Mouse (Mus musculus) liver, adult 2 months (tissue): ENCODE data around the gene Robo1.

Source experiments
- CTCF ChIP-seq: fragments of 200-500 bp; IDR thresholded peaks from 2 replicates; pipeline ENCODE4 v1.5.1; 2011; ENCODE audit warnings: low read depth, low read length, control low read depth
- POLR2A ChIP-seq: fragments of 200-500 bp; IDR thresholded peaks from 2 replicates; pipeline ENCODE4 v1.6.1; 2011; ENCODE audit warnings: low read length, control low read depth; ENCODE audit not compliant: insufficient read depth; ENCODE audit errors: extremely low read depth

DNA sequence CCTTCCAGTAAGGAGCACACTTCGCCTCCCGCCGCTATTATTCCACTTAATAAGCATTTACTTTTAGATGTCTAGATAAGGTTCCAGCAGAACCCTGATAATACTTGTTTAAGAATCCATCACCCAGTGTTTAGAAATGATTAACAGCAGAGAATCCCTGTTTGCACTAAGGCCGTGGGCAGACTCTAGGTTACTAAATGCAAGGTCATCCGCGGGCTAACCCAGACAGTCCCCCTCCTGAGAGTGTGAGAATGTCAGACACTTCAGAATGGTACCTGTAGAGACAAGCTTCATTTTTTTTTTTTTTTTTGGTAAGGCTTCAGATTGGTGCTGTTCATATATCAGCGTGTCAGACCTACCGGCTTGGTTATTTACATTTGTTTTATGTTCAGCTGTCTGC is 685.1 kb downstream of the Robo1 start:
- TF ChIP-seq POLR2A (no peak), CTCF (no peak)
